Mouse (Mus musculus) stomach, embryonic 14.5 days (tissue): ENCODE data around the gene Hist1h4a. TPM values are rescaled to one million over a fixed set of nuclear protein-coding genes. Genes with fewer than 3 reads are reported as not detected.

Source experiments
- ATAC-seq: fragments of 200-750 bp; cut with Nextera tagmentation; 2 replicates; pipeline ENCODE4 v1.8.0; 2017; ENCODE audit warnings: low read depth, moderate TSS enrichment; ENCODE audit not compliant: insufficient number of reproducible peaks, insufficient read depth, low FRiP score
- H3K27ac ChIP-seq: fragments of 300-500 bp; sonication (generic); 2 replicates; pipeline ENCODE4 v1.5.1; 2014; ENCODE audit warnings: mild to moderate bottlenecking, low read length, moderate library complexity, mixed read lengths
- H3K27me3 ChIP-seq: fragments of 300-500 bp; sonication (generic); 2 replicates; pipeline ENCODE4 v1.6.1; 2014; ENCODE audit warnings: low read length, control low read depth, mixed read lengths; ENCODE audit not compliant: control insufficient read depth, insufficient read depth
- H3K36me3 ChIP-seq: fragments of 300-500 bp; sonication (generic); 2 replicates; pipeline ENCODE4 v1.6.1; 2014; ENCODE audit warnings: mild to moderate bottlenecking, control low read depth, low read length, moderate library complexity, mixed read lengths; ENCODE audit not compliant: control insufficient read depth, insufficient read depth
- H3K4me1 ChIP-seq: fragments of 300-500 bp; sonication (generic); 2 replicates; pipeline ENCODE4 v1.6.1; 2014; ENCODE audit warnings: low read length, control low read depth, mixed read lengths; ENCODE audit not compliant: control insufficient read depth, insufficient read depth
- H3K4me2 ChIP-seq: fragments of 300-500 bp; sonication (generic); replicated peaks from 2 replicates; pipeline ENCODE4 v1.6.1; 2014; ENCODE audit warnings: low read depth, low read length, control low read depth
- H3K4me3 ChIP-seq: fragments of 300-500 bp; sonication (generic); 2 replicates; pipeline ENCODE4 v1.5.1; 2014; ENCODE audit warnings: low read depth, low read length, control low read depth
- H3K9ac ChIP-seq: fragments of 300-500 bp; sonication (generic); replicated peaks from 2 replicates; pipeline ENCODE4 v1.6.1; 2014; ENCODE audit warnings: low read depth, mild to moderate bottlenecking, control low read depth, low read length, moderate library complexity, mixed read lengths
- H3K9me3 ChIP-seq: fragments of 300-500 bp; sonication (generic); 2 replicates; pipeline ENCODE4 v1.6.1; 2016; ENCODE audit warnings: low read depth, low read length, control low read depth; ENCODE audit not compliant: control insufficient read depth
- WGBS: fragments of 180-500 bp; shearing (Covaris S2); extraction: QIAGEN DNeasy Blood & Tissue Kit; methylation state at CpG from one replicate; pipeline ENCODE4 v1.1.7; 2014; 5-methylcytosine and 5-hydroxymethylcytosine counted together
- polyA plus RNA-seq: library from polyadenylated mRNA; unstranded; fragments of >200 nt; fragmentation: Nextera tagmentation; extraction: Ambion mirVana; gene quantifications from 2 replicates; pipeline ENCODE4 v1.2.1, GENCODE M21; 2014

Hist1h4a gene
- polyA plus RNA-seq, 1 experiment from 2014 or later: not detected

DNA sequence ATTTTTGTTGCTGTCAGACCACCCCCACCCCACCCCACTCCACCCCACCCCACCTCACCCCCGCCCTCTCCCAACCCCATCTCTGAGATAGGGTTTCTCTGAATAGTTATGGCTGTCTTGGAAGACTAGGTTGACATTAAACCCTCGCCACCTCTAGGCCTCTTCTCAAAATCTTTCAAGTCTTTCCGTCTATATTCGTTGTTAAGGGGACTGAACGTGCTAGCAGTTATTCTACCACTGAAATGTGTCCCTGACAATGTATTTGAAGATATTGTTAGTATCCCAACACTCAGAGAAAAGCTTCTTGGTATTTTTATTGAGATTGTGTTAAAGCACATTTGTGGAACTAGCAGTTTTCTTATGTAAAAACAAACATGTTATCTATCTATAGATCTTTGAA lies 20.1 kb downstream of the Hist1h4a start:
- WGBS: 49% methylated on average over 5 of the region's 5 CpGs
- peaks cover 17% of the 10 kb centered on the region; the same call in 1 of the 2 replicates for H3K4me1 ChIP-seq
- peak overlapping the region; percentile 63 for H3K4me3 ChIP-seq
- peak overlapping the region; percentile 91 for H3K4me2 ChIP-seq
- H3K27me3 ChIP-seq: no peaks in the 10 kb centered on the region
- ATAC-seq: no peak
- no peak overlapping the region; the same call in 1 of the 2 replicates for H3K27ac ChIP-seq
- no peaks in the 10 kb centered on the region for H3K36me3 ChIP-seq
- H3K9me3 ChIP-seq: no peaks in the 10 kb centered on the region
- H3K9ac ChIP-seq: peak overlapping the region; percentile 92; the same call in 1 of the 2 replicates

DNA sequence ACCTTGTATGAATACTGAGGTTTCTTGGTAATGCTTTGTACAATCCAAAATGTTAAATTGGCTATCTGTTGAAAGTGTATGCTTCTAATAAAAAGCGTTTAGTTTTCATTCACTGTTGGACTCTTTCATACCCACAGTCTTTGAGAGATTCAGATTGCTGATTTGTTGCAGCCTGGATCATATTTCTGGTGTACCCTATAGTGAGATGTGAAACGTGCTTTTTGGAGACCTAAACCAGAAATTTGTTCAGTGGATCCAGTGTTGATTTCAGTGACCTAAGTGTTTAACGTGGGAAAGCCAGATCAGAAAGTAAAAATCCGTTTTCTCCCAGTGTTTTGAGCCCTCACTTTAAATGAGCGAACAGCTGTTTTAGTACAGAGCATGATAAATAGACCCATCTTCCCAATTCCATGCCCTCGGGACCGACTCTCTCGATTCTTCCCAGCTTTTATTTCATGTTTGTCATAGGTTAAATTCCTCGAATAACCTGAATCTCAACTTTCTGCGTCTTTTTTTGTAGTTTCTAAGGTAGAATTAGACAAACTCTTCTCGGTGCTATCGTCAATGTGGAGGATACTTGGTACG lies 20.7 kb downstream of the Hist1h4a start:
- Histone ChIP-seq H3K27me3 (no peaks in the 10 kb centered on the region), H3K36me3 (no peaks in the 10 kb centered on the region), H3K9ac (peak overlapping the region; percentile 92), H3K4me2 (peak overlapping the region; percentile 91), H3K27ac (peak overlapping the region; percentile 99), H3K4me1 (peaks cover 17% of the 10 kb centered on the region; the same call in 1 of the 2 replicates), H3K9me3 (no peaks in the 10 kb centered on the region), H3K4me3 (peak overlapping the region; percentile 63)
- WGBS: 15% methylated on average over 13 of the region's 13 CpGs
- no peak for ATAC-seq

DNA sequence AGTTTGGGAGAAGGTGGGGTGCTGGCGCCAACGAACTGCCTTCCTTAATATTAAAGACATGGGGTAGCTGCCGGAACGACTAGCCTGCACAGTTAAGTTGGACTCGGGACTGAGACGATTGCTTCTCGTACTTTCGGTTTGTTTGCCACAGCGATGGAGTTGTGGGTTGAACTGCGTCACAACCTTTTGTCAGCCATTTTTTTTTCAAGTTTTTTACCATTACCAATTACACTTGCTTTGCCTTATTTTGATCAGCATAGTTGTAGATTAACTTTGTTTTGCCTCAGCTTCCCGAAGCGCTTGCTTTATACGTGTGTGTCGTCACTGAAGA lies 21.1 kb downstream of the Hist1h4a start:
- H3K27ac ChIP-seq: peak overlapping the region; percentile 99
- ATAC-seq: no peak; the same call in 1 of the 2 replicates
- peak overlapping the region; percentile 91 for H3K4me2 ChIP-seq
- H3K9me3 ChIP-seq: no peaks in the 10 kb centered on the region
- no peaks in the 10 kb centered on the region for H3K36me3 ChIP-seq
- WGBS: under 1% methylated on average over 14 of the region's 14 CpGs
- H3K9ac ChIP-seq: peak overlapping the region; percentile 92
- H3K27me3 ChIP-seq: no peaks in the 10 kb centered on the region
- peak overlapping the region; percentile 63 for H3K4me3 ChIP-seq
- H3K4me1 ChIP-seq: peaks cover 17% of the 10 kb centered on the region; the same call in 1 of the 2 replicates

DNA sequence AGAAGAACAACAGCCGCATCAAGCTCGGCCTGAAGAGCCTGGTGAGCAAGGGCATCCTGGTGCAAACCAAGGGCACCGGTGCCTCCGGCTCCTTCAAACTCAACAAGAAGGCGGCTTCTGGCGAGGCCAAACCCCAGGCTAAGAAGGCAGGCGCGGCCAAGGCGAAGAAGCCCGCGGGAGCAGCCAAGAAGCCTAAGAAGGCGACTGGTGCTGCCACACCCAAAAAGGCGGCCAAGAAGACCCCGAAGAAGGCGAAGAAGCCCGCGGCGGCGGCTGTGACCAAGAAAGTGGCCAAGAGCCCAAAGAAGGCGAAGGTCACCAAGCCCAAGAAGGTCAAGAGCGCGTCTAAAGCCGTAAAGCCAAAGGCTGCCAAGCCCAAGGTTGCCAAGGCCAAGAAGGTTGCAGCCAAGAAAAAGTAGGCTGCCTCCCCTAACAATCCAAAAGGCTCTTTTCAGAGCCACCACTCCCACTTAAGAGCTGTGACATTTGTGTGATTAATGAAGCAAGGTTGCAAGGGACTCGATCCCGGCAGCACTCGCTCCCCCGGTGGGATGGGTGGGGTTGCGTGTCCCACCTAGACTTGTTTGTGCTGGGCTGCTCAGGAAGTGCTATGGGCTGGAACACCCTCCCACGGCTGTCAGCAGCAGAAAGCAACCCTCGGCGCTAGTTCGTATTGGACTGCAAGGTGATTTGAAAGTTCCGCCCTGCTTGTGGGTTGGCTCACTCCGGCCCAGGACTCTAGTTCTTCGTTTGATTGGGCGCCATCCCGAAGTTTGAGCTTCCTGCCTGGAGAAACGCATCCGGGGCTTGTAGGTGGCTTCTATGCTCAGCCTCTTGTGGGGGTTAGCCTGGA lies 21.7 kb downstream of the Hist1h4a start:
- H3K4me1 ChIP-seq: peaks cover 17% of the 10 kb centered on the region; the same call in 1 of the 2 replicates
- H3K4me2 ChIP-seq: peak overlapping the region; percentile 91
- under 1% methylated on average over 39 of the region's 39 CpGs for WGBS
- peak overlapping the region; percentile 99 for H3K27ac ChIP-seq
- H3K9me3 ChIP-seq: no peaks in the 10 kb centered on the region
- H3K36me3 ChIP-seq: no peaks in the 10 kb centered on the region
- ATAC-seq: peak; percentile 92
- peak overlapping the region; percentile 63 for H3K4me3 ChIP-seq
- no peaks in the 10 kb centered on the region for H3K27me3 ChIP-seq
- H3K9ac ChIP-seq: peak overlapping the region; percentile 92

DNA sequence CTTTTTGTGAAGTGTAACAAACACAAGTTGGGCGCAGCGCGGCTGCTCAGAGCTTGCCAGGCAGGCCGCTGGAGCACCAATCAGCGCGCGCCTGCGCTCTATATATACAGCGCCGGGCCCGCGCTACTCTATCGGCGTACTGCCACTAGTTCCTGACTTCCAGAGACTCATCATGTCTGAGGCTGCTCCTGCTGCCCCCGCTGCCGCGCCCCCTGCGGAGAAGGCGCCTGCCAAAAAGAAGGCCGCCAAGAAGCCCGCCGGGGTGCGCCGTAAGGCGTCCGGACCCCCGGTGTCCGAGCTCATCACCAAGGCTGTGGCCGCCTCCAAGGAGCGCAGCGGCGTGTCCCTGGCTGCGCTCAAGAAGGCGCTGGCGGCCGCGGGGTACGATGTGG lies 22.4 kb downstream of the Hist1h4a start, which contains the start of gene Hist1h1c:
TSS of gene Hist1h1c (plus strand) at position 132 of the 392 bp plus-strand sequence.
- Histone ChIP-seq H3K4me3 (peak within 1 kb of the TSS; percentile 63), H3K36me3 (no peaks in the 10 kb centered on the region), H3K27ac (peak within 1 kb of the TSS; percentile 99), H3K9me3 (no peaks in the 10 kb centered on the region), H3K4me2 (peak within 1 kb of the TSS; percentile 91), H3K27me3 (no peaks in the 10 kb centered on the region), H3K9ac (peak within 1 kb of the TSS; percentile 92), H3K4me1 (peaks cover 17% of the 10 kb centered on the region; the same call in 1 of the 2 replicates)
- under 1% methylated on average over 35 of the region's 38 CpGs for WGBS
- ATAC-seq: peak; percentile 93

DNA sequence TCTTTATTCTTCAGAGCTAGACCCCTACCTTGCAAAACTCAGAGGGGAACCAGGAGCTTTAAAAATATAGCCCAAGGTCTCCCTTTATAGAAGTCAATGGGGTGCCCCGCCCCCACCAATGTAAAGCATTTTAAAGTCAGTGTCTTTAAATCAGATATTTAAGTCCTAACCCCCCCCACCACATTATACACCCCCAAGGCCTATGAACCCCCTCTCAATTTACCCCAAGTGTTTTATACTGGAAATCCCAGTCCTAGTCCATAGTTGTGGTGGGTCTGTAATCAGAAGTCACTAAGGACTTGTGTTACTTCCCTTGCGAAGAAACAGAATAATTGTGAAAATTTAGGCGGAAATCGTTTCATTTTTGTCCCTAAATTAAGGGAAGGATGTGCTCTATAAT lies 23.0 kb downstream of the Hist1h4a start:
- Histone ChIP-seq H3K9ac (peak overlapping the region; percentile 92; the same call in 1 of the 2 replicates), H3K36me3 (no peaks in the 10 kb centered on the region), H3K4me3 (peak overlapping the region; percentile 63), H3K9me3 (no peaks in the 10 kb centered on the region), H3K4me2 (peak overlapping the region; percentile 91), H3K4me1 (peaks cover 17% of the 10 kb centered on the region; the same call in 1 of the 2 replicates), H3K27me3 (no peaks in the 10 kb centered on the region), H3K27ac (peak overlapping the region; percentile 99)
- ATAC-seq: no peak
- WGBS: 24% methylated on average over 4 of the region's 4 CpGs

DNA sequence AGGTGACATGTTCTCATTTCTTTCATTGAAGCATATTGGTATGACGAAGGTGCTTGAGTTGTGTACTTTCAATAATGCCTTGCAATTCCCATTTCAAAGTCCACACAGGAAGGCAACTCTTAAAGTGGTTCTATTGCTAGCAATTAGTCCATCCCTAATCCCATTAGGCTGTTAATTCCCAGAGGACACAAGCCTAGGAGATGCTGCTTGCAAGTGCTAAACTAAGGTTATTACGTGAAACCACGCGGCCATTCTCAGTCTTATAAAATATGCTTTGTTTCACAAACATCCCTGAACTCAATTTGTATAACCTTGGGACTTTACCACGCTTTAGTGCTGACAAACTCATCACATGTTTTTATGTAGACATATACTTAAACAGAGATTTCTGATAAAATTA lies 23.9 kb downstream of the Hist1h4a start:
- Histone ChIP-seq H3K4me1 (peaks cover 17% of the 10 kb centered on the region; the same call in 1 of the 2 replicates), H3K9ac (no peak overlapping the region), H3K4me3 (no peak overlapping the region), H3K27ac (no peak overlapping the region; the same call in 1 of the 2 replicates), H3K36me3 (no peaks in the 10 kb centered on the region), H3K9me3 (no peaks in the 10 kb centered on the region), H3K27me3 (no peaks in the 10 kb centered on the region), H3K4me2 (no peak overlapping the region)
- no peak for ATAC-seq
- WGBS: 89% methylated on average over 5 of the region's 5 CpGs

DNA sequence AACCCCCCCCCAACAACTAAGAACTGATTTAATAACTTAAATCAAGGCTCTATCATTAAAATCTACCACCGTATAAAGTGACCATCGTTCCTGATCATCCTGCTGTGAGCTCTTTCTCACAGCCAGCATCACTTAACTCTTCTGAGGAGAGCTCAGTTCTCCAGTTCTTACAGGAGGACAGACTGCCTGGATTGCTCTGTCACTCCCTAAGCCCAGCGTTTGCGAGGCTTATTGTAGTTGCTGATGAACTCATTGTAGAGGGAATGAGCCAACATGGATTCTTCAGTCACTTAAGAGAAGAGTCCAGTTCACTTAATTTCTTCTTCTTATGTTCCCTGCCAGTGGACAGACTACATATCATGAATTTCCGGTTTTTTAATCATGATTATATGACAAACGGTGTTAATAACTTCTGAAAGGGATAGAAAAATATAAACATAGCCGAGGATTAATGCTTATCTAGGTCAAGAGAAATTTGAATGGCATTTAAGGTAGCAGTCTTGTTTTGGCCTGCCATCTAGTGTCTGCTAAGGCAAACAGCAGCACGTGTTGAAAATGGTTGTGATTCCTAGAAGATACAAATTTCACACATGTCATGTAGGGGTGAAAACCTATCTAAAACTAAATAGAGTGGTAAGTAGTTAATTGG lies 28.8 kb downstream of the Hist1h4a start:
- Histone ChIP-seq H3K4me1 (no peaks in the 10 kb centered on the region), H3K4me2 (no peak overlapping the region), H3K27me3 (no peaks in the 10 kb centered on the region), H3K27ac (no peak overlapping the region), H3K36me3 (no peaks in the 10 kb centered on the region), H3K9ac (no peak overlapping the region), H3K9me3 (no peaks in the 10 kb centered on the region), H3K4me3 (no peak overlapping the region)
- 23% methylated on average over 8 of the region's 8 CpGs for WGBS
- ATAC-seq: no peak
